Mouse (Mus musculus) layer of hippocampus, postnatal 36 days (tissue): ENCODE results near the gene Rsad1. TPM values are rescaled to one million over a fixed set of nuclear protein-coding genes. Genes with fewer than 3 reads are reported as not detected.

Experiments used
- DNase-seq, 2 experiments: peaks; one replicate each; pipeline ENCODE4 v3.0.0; 2022
- total RNA-seq, 2 experiments: library from RNA; stranded (reverse); gene quantifications; 2 replicates each; pipeline ENCODE4 v1.2.3; 2021

Rsad1 gene
- total RNA-seq: 1 to 10 TPM; 9.0 to 9.8 TPM

DNA sequence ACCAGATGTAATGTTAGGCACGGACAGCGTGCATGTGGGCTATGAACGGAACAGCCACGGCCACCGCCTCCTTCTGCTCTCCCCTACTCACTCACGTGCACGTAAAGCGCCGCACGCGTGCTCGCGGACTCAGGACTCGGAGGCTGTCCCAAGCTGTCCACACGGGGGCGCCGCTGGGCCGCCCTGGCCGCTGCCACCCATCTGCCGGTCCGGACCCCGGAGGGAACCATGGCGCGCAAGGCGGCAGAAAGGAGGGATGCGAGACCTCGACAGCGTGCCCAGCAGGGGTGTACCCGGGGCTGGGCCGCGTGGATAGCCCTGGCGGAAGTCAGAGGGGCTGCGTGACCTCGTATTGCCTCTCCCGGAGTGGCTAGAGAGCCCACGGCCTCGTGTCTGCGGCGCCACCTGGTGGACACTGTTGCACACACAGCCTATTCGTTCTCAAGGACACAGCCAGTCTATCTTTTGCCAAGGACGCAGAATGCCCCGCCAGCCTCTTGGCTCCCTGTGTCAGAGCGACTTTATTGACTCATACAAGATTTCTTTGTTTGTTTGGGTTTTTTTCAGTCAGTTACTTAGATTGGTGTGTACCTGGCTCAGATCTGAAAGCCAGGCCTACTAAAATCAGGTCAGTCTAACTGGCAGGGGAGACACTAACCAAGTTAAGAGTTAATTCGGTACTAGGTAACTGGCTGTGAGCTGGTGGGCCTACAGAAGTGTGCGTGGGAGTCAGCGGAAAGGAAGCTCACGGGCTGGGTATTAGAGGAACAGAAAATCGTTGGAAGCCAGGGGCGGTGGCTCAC is at the start of gene Rsad1:
Gene Rsad1, minus strand, starts transcription at position 368 of the 803 bp plus-strand sequence.
- peak; percentile 94 to 95 for DNase-seq

DNA sequence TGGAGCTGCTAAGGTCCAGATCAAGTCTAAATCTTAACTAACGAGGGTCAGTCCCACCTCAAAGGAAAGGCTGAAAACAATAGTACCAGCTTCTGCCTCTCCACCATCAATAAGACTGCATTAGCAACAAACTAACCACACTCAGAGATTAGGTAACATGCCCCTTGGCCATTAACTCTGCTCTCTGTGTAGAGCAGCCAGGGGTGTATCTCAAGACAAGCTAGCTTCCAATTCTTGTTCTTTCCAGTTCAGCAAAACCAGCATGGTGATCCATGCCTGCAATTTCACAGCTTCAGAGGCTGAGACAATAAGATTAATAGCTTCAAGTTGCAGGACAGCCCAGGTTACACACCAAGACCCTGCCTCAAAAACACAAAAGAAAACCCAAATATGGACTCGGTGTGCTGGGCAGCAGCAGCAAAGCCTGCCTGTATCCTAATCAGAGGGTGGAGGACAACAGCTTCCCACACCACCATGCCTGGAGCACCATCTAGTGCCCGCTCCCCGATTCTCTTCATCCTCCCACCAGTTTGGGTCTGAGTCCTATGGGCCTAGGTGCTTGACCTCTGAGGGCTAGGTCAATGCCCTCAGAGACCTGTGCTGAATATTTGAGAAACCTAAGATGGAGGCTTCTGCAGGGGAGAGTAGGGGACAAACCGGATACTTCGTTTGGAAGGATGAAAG is 49.5 kb upstream of the Rsad1 start:
- DNase-seq: no peak

DNA sequence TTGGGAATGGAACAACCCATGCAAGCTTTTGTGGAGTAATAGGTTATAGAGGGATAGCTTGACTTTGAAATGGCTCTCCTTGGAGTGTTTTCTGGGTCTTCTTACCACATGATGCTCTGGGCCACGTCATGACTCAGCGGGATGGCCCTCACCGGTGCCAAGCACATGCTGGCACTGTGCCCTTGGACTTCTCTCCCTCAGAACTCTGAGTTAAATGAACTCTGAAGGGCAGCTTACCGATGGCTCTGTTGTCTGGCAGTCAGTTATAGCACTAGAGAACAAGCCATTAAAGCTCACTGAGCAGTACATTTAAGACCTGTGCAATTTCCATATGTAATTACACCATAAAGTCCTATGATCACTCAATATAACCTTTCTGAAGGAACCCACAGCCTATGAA is 48.3 kb upstream of the Rsad1 start:
- no peak for DNase-seq

- no peak for DNase-seq
Measured at GRCm38 (mm10) chr11:94596311-94596852, 47.3 kb upstream of the Rsad1 start.

GRCm38 (mm10) chr11:94587511-94587910 is 38.5 kb upstream of the Rsad1 start:
- DNase-seq: no peak

DNA sequence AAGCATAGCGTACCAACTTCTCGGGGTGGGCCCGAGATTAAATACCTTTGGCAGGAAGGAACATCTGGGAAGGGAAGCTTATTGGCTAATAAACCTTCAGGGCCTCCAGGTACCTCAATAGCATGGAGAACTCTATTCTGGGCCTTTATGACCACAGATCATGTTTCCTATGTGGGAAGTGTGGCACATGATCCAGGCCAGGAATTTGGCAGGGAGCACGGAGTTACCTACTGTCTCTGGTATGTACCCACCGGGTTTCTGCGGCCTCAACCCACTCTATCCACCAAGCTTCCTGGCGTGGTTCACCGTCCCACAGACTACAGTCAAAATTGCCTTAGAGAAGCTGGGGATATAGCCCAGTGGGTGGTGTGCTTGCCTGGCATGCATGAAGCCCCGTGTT is 36.0 kb upstream of the Rsad1 start:
- no peak for DNase-seq

DNA sequence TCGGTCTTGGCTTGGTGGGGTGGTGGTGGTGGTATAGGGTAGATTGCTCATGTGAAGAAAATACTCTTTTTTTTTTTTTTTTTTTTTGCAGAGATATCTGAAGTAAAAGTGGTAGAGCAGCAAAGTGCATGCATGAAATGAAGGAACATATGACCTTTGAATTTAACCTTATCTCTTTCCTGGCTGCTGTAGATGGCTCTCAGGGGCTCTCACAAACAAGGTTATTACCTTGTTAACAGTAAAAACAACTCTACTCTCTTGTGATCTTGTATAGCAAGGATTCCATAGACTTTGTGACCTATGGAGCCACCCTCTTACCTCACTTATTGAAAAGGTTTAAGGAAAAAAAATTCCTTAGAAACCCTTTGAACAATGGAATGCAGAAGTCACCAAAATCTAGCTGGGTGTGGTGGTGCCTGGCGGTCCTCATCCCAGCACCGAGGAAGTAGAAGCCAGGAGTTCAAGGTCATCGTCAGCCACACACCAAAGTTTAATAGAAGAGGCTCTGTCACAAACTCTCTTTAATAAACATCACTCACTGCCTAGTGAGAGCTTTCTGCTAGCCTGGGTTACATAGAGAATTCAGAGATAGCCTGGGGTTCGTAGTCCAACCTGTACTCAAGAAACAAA is 31.2 kb upstream of the Rsad1 start:
- no peak for DNase-seq

GRCm38 (mm10) chr11:94576361-94576760 is 27.3 kb upstream of the Rsad1 start:
- no peak for DNase-seq

- DNase-seq: no peak
Measured at GRCm38 (mm10) chr11:94575036-94575435, 26.0 kb upstream of the Rsad1 start.

DNA sequence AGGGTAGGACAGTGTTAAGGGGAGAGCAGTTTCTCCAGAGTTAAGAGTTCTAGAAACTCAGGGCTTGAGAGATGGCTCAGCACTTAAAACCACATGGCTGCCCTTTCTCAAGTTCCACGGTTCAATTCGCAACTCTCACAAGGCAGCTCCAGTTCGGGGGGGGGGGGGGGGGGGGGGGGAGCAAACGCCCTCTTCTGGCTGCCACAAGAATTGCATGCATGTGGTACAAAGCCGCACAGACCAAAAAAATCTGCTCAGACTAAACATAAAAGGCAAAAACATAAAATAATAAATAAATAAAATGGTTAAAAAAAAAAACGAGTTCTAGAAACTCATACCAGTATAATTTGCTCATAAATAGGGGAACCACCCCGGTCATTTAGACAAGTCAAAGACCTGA is 25.5 kb upstream of the Rsad1 start:
- no peak for DNase-seq

DNA sequence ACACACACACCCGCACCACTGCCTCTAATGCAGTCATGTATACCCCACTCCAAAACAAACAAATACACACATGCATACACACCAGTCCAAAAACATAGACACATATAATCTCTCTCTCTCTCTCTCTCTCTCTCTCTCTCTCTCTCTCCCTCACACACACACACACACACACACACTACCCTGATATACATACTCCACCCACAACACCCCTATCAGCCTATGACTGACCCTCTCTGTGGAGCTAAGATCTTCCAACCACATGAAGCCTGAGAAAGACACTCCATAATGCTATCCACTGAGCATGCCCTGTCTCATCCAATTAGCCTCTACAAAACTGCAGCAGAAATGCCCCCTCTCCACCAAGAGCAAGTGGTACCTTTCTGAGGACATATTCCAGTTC is 22.8 kb upstream of the Rsad1 start:
- no peak for DNase-seq

DNA sequence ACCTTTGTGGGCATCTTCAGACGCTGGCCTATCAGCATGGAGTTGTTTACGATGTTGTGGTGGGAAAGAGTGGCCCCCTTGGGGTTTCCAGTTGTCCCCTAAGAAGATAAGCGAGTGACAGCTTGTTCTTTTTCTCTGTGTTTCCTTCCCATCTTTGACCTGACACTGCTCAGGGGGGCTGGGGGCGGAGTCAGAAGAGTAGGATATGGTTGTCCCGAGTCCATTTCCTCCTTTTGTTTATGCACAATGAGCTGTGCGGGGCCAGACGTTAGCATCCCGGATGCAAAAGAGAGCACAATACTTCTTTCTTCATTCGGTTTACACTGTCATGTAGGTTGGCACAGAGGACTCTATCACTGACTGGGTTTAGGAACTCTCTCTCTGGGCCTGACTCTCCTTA is 21.6 kb upstream of the Rsad1 start:
- DNase-seq: no peak

GRCm38 (mm10) chr11:94567326-94567725 is 18.3 kb upstream of the Rsad1 start:
- no peak for DNase-seq

DNA sequence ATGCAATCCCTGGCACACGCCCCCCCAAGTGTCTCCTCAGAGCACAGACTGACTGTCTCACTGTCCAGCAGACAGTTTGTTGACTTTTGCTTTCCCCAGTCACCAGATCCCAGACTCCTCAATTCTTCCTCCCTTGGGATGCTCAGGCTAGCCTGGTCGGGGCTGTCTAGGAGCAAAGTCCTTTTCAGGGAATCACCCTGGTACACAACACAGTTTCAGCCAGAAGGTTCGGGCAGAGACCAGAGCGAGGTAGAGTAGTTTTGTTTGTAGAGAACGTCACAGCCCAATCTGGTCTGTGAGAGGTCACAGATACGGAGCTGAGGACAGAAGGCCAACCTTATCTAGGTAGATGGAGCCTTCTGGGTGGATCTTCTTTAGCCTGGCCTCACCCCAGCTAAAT is 17.5 kb upstream of the Rsad1 start:
- no peak for DNase-seq

GRCm38 (mm10) chr11:94565151-94565479 is 16.1 kb upstream of the Rsad1 start:
- no peak for DNase-seq

- DNase-seq: no peak
Measured at GRCm38 (mm10) chr11:94564437-94565150, 15.5 kb upstream of the Rsad1 start, which contains the start of gene Chad. Gene Chad, plus strand, starts transcription at chr11:94565047.

GRCm38 (mm10) chr11:94563821-94564220 is 14.8 kb upstream of the Rsad1 start:
- DNase-seq: no peak

DNA sequence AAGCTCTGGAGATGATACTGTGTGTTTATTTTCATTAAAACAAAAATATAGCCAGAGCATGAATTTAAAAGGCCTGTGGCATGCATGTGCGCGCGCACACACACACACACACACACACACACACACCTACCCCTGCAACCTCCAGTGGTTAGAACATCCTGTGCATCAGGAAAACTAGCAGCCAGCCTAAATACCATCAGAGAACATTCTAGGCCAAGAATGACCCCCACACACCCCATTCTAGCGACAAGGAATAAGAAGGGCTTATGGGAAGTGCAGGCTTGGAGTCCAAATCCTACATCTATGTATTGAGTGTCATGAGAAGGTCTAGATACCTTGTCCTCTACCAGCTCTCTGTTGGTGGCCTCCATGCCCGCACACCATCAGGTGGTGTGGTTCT is 14.3 kb upstream of the Rsad1 start:
- no peak for DNase-seq

GRCm38 (mm10) chr11:94558226-94558625 is 9.2 kb upstream of the Rsad1 start:
- no peak for DNase-seq

DNA sequence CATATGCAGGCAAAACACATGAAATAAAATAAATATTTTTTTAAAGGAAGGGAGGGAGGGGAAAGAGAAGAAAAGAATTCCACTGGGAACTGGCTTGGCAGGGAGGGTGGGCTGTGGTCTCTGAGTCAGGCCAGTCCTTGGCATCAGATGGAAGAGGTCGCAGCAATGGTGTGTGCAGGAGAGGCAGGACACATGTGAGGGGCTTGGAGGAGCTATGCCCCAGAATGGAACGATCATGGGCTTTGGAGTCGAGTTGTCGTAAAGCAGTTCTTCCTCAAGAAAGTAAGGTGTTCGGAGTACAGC is 1.3 kb upstream of the Rsad1 start:
- DNase-seq: no peak

DNA sequence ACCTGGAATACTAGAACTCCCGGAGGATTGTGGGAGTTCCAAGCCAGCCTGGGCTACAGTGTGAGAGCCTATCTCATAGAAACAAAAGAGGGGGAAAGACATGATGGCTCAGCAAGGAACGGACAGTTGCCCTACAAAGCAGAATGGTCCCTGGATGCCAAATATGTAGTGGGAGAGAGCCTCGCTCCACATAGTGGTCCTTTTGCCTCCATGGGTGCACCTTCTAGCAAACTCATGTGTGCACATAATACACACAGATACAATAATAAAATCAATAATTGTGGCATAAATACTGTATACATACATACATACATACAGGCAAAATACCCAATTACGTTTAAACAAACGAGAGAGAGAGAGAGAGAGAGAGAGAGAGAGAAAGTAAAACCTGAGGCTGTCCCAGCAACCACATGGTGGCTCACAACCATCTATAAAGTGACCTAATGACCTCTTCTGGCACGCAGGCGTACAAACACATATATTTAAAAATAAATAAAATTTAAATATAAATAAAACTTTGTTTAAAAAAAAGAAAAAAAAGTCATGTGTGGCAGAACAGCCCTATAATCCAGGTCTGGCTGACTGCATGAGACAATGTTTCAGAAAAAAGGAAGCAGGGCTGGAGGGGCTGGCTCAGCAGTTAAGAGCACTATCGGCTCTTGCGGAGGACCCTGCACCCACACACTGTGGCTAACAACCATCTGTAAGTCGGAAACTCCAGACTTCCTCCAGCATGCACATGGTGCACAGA is 811 bp upstream of the Rsad1 start:
- DNase-seq: peak; percentile 45
